Mouse (Mus musculus) fibroblast of lung, adult 2 months (primary cell): Measurements from ENCODE around the gene Cct5.

Source experiments
- DNase-seq: peaks from one replicate; pipeline ENCODE4 v3.0.0-alpha.2; 2011; ENCODE audit warnings: low read depth

Cct5 gene

GRCm38 (mm10) chr15:31601646-31602374 is at the start of gene Cct5, which contains the start of gene Fam173b:
Gene Cct5 (minus strand): TSS chr15:31601804.
Gene Fam173b (plus strand): TSS chr15:31601852.
- peak; percentile 95 for DNase-seq

- DNase-seq = no peak
These were observed 49.2 kb upstream of the Cct5 start for GRCm38 (mm10) chr15:31650821-31651220.

- no peak for DNase-seq
These were observed 48.1 kb upstream of the Cct5 start for GRCm38 (mm10) chr15:31649691-31650090.

- DNase-seq = no peak
These were observed 46.4 kb upstream of the Cct5 start for GRCm38 (mm10) chr15:31647851-31648569.

GRCm38 (mm10) chr15:31647225-31647624 is 45.6 kb upstream of the Cct5 start:
- no peak for DNase-seq

DNA sequence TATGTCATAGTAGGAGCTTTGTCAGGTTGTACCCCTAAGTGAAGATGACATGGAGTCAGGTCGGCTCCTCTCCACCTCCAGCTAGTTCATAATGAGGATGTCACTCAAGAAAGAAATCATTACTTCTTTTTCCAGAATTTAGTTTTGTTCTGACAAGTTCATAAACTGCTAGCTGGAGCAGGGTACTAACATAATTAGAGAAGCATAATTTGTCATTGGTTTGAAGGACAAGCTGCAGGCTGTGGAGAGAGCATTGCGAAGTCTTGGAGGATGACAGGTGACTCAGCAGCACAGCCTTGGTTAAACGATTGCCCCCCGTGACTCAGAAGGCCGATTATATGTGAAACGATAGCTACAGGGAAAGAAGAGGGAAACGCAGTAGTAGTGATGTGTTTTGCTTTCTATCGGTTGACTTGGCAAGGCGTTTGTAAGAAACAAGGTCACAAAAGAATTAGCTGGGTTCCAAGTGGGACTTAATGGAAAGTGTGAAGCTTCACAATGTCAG is 34.5 kb upstream of the Cct5 start:
- no peak for DNase-seq

- DNase-seq = no peak
These were observed 33.0 kb upstream of the Cct5 start for GRCm38 (mm10) chr15:31634582-31634981.

DNA sequence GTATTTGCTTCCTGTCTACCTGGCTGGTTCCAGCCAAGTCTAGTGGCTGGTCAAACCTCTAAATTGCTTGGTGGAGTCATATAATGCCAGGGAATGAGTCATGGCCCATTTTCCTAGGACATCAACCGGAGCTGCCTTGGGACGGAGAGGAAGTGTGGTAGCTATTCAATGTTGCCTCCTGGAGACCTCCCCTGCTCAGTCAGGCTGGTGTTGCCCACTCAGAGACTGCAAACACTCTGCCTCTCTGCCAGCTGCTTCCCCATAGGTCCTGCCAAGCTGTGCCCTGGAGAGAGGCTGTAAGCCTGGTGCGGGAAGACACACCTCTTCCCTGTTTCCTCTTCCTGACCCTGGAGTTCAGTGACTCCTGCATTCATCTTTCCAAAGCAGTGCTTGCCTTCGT is 30.9 kb upstream of the Cct5 start:
- no peak for DNase-seq

DNA sequence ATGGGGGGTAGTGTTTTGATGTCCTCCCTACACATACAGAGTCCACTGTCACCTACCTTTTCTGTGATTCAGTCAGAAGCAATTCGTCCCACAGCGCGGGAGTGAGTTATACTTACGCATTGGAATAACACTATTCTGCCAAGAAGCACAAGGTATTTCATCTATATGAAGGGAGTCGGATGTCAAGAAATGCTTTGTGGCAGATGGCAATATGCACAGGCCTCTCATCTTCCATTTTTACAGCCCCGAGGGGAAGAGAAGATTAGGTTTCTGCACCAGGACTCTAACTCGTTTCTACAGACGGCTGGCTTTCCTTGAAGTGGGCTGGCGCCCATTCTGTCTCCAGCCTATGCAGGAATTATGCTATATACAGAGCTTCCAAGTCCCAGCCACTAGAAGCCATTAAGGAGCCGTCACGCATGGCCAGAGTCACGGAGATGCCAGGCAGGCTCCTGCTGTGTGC is 29.8 kb upstream of the Cct5 start:
- no peak for DNase-seq

GRCm38 (mm10) chr15:31629556-31629955 is 28.0 kb upstream of the Cct5 start:
- no peak for DNase-seq

DNA sequence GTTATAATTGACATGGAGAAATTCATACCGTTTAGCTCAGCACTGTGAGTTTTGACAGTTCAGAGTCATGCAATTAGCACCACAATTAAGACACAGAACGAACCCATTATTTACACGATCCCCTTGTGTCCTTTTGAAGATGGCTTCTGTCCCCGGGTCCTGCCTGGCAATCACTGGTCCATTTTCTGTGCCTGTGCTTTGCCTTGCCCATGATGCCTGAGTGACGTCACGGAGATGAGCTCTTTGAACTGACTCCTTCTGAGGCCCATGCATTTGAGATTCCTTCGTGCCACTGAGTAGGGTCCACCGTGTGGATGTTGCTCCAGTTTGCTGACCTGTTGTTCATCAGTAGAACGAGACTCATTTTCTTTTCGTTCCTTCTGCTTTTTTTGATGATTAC is 26.6 kb upstream of the Cct5 start:
- no peak for DNase-seq

- DNase-seq = no peak
These were observed 25.9 kb upstream of the Cct5 start for GRCm38 (mm10) chr15:31627277-31628154.

DNA sequence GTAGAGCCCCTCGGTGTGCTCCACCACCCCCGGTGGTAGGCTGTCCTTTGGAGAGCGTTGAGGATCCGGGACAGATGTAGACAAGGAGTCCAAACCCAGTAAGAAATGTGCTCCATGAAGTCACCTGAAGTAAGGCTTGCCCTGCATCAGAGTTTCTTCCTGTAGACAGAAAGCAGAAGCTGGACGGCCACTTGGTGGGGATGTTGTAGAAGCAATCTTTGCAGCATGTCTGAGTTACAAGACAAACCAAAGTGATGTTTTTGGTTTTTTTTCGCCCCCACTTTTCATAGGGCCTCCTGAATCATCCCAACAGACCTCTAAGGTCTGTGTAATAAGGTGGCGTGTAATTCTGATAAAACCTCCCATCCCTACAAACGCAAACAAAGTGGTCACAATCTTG is 17.9 kb upstream of the Cct5 start:
- no peak for DNase-seq

GRCm38 (mm10) chr15:31617261-31617660 is 15.7 kb upstream of the Cct5 start:
- DNase-seq = no peak

DNA sequence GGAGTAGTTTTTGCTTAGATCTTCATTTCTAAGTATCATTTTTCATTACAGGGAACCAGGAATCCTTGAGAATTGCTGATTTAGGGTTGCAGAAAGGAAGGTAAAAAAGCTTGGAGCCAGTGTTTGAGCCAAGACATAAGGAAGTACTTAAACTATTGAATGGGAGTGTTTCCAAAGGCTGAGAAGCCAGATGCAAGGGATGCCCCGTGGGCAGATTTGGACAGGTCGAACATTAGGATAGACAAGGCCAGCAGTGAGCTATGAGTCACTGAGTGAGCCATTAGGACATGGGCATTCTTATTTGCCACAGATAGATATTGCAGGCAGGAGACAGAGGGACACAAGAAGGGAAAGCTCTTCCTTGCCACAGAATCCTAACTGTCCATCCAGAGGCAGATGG is 13.1 kb upstream of the Cct5 start:
- DNase-seq = no peak

DNA sequence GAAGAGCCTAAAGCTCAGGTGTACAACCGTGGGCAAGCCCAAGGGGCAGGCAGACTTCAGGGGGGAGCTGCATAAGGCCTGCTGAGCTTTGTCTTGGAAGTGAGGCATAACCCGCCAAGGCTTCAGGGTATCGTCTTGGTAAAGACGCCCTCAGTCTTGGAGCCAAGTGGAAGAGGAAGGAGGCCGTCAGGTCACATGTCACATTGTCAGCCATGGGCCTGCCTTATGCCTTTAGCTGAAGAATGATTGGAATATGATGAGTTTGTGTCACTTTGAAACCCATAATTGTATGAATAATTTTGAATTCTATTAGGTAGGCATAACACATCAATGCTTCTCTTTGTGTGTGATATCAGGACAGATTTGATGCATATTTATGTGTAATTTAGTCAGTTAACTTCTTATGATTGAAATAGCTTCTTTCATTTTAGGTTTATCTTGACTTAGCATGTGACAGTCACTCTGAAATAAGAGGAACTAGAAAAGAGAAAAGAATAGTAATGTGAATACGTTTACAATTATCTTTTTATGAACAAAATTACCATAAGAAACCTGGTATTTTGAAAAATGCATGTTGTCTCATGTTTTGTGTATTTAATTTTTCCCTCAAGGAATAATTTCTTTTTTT is 12.3 kb upstream of the Cct5 start:
- no peak for DNase-seq

DNA sequence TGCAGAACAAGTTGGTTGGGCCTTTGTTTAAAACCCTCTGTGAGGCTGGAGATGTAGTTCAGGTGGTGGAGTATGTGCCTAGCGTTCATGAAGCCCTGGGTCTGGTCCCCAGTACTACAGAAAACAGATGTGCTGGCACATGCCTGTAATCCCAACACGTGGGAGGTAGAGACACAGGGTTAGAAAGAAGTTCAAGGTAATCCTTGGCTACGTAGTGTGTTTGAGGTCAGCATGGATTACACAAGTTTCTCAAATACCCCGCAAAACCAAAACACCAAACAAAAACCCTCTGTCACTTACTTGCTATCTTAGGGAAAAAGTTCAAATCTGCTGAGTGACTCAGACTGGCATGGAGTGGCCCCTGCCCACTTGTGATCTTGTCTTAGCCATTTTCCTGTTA is 10.4 kb upstream of the Cct5 start:
- no peak for DNase-seq

DNA sequence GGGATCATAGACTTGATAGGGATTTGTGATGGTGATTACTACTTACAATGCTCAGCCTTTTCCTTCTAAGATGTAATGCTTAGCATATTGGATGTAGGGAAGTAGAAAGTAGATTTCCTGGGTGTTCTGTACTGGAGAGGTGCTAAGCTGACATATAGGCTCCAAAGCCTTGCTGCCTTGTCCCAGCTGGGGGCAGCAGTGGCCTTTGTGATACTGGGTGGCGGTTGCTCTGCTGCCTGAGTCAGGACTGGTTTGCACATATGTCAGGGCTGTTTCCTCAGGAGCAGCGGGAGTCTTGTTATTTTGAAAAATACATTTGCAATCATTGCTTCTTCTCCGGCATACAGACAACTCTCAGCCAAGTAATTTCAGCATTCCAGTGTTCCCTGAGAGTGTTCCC is 9.4 kb upstream of the Cct5 start:
- DNase-seq = no peak

DNA sequence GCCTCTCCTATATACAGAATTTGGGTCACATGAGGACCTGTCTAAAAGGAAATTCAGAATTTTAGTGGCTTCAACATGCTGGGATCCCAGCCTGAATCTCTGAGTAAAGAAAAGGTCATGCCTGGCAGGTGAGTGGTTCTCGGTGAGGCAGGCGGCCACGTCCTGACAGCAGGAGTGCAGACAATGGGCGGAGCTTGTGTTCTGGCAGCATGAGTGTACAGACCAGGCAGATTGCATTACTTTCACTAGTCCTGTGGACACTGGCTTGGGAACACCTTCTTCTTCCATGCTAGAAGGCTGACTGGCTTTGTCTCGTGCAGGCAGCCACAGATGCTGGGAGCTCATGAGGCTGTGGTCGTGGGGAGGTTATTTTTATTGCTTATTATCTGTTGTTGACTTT is 5.2 kb upstream of the Cct5 start:
- no peak for DNase-seq

- DNase-seq = no peak
These were observed 1.5 kb upstream of the Cct5 start for GRCm38 (mm10) chr15:31603113-31603512.

GRCm38 (mm10) chr15:31602426-31602825 is 822 bp upstream of the Cct5 start:
- DNase-seq = peak; percentile 36

- DNase-seq = no peak
These were observed 342 bp downstream of the Cct5 start for GRCm38 (mm10) chr15:31601279-31601645.
